In genomic region chr9:21152715-21153114, GRCm38 (mm10) we compare ENCODE assay signal across 7 mouse cellular contexts. TPM values are rescaled to one million over a fixed set of nuclear protein-coding genes. Genes with fewer than 3 reads are reported as not detected.
DNase-seq lines count a peak whose midpoint lies in the region; ATAC-seq and TF ChIP-seq lines count a peak whose summit lies in the region.

No protein-coding gene starts in this region.

- H3K9ac ChIP-seq in midbrain, embryonic 15.5 days: no peak overlapping the region

- H3K4me1 ChIP-seq in E14TG2a.4 (replicated peaks; ENCODE audit: low read depth, low read length): peaks cover 42% of the 10 kb centered on the region
- peaks cover 23% of the 10 kb centered on the region for H3K4me1 ChIP-seq in midbrain, embryonic 15.5 days

- 6% methylated on average over 11 of the region's 11 CpGs for WGBS in midbrain, embryonic 15.5 days

- H3K27me3 ChIP-seq in E14TG2a.4 (ENCODE audit: insufficient read depth, low read length): no peaks in the 10 kb centered on the region
- H3K27me3 ChIP-seq in midbrain, embryonic 15.5 days (replicated peaks): 0 out of 2 replicates have a peak, but pooled peaks cover 6% of the 10 kb centered on the region

- H3K27ac ChIP-seq in midbrain, embryonic 15.5 days: no peak overlapping the region

- H3K4me3 ChIP-seq in E14TG2a.4 (replicated peaks; ENCODE audit: low read length): peak overlapping the region; percentile 61
- 0 out of 2 replicates have a peak overlapping the region, but pooled peaks have one; percentile 7 for H3K4me3 ChIP-seq in midbrain, embryonic 15.5 days

- DNase-seq in T-cell, adult 2 months (ENCODE audit: low spot score): peak; percentile 39
- peak; percentile 48 to 59 for DNase-seq in frontal cortex, postnatal 25 days (ENCODE audit: low spot score in 2 of 2)
- DNase-seq in kidney, adult 9 months: peak; percentile 45
- DNase-seq in liver: peak; percentile 58
- peak; percentile 71 for DNase-seq in thymus, postnatal 0 days (ENCODE audit: low spot score)

- peaks cover 9% of the 10 kb centered on the region for H3K36me3 ChIP-seq in E14TG2a.4 (ENCODE audit: insufficient read depth, low read length)
- no peaks in the 10 kb centered on the region for H3K36me3 ChIP-seq in midbrain, embryonic 15.5 days (replicated peaks)

- H3K4me2 ChIP-seq in midbrain, embryonic 15.5 days: peak overlapping the region; percentile 42; the same call in 1 of the 2 replicates

- ATAC-seq in midbrain, embryonic 15.5 days (replicated peaks): no peak

- TF ChIP-seq CTCF in E14TG2a.4 (conservative IDR thresholded peaks at IDR 0.05; ENCODE audit: low read length): peak; percentile 33

- H3K9me3 ChIP-seq in E14TG2a.4 (ENCODE audit: low read length): no peaks in the 10 kb centered on the region
- no peaks in the 10 kb centered on the region for H3K9me3 ChIP-seq in midbrain, embryonic 15.5 days

RNA-seq across cellular contexts. Expression of gene Cdc37, which starts 2.9 kb away (rescaled TPM):
- polyA plus RNA-seq in midbrain, embryonic 15.5 days (2015; fragmentation: Nextera tagmentation; extraction: Ambion mirVana): 215 and 226 TPM in 2 replicates
- 281 and 307 TPM in 2 replicates for polyA plus RNA-seq in thymus, postnatal 0 days (2015; fragmentation: Nextera tagmentation; extraction: Ambion mirVana)

RNA-seq across cellular contexts. Expression of gene Pde4a, which starts 12.8 kb away (rescaled TPM):
- 42.7 and 44.5 TPM in 2 replicates for polyA plus RNA-seq in midbrain, embryonic 15.5 days (2015; fragmentation: Nextera tagmentation; extraction: Ambion mirVana)
- 0.95 and 1.0 TPM in 2 replicates for polyA plus RNA-seq in thymus, postnatal 0 days (2015; fragmentation: Nextera tagmentation; extraction: Ambion mirVana)

RNA-seq across cellular contexts. Expression of gene Tyk2, which starts 21.7 kb away (rescaled TPM):
- polyA plus RNA-seq in midbrain, embryonic 15.5 days (2015; fragmentation: Nextera tagmentation; extraction: Ambion mirVana): 12.5 TPM in 2 replicates
- polyA plus RNA-seq in thymus, postnatal 0 days (2015; fragmentation: Nextera tagmentation; extraction: Ambion mirVana): 13.8 and 14.0 TPM in 2 replicates

Comparison
In these comparisons a context has a peak if more than half of its experiments do, and no peak if none do; other contexts are left out.
1. RNA of gene Pde4a, which starts 12.8 kb away (polyA plus RNA-seq): 42.7 to 44.5 TPM in midbrain, embryonic 15.5 days; 0.95 to 1.0 TPM in thymus, postnatal 0 days; every median in the first group is over 10 times any median in the second.
2. Peak in every context shown above with its lines, with median percentiles within 50 percentile points of each other: DNase-seq.